In the genomic region with DNA sequence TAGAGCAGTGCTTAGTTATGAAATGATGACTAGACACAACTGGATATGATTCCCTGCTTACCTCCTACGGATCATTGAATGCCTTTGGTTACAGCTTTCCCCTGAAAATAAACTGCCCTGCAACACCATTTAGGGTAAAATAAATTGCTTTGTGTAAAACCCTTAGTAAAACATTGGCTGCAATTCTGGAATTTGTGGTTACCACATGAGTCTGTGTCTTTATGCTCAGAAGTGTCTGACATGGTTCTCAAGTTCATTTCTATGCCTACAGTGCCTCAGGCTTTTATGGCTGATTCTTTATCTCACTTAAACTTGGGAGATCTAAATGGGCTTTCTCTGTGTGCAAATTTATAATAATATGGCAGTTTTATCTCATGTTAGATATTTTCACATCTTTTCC, we compare ENCODE assay signal across 31 mouse cellular contexts. TPM values are rescaled to one million over a fixed set of nuclear protein-coding genes. Genes with fewer than 3 reads are reported as not detected.
"Had no signal": no experiment of that assay in that cellular context is flagged by ENCODE, and none has a peak within 500 bp of the region (broad histone marks: within the 10 kb centered on the region; RNA-seq: fewer than 3 reads in every experiment).

No protein-coding gene starts in this region.

- H3K4me2 ChIP-seq: heart, embryonic 11.5 days; heart, embryonic 13.5 days; heart, embryonic 15.5 days; hindbrain, embryonic 13.5 days; intestine, embryonic 15.5 days; limb, embryonic 12.5 days; liver, embryonic 11.5 days; liver, embryonic 13.5 days; liver, embryonic 15.5 days had no signal

- ATAC-seq: hindbrain, embryonic 16.5 days; inflammation-experienced regulatory T-cells, adult 6 months; intestine, embryonic 15.5 days; intestine, postnatal 0 days; liver, postnatal 0 days had no signal

- H3K27me3 ChIP-seq: heart, embryonic 13.5 days; heart, embryonic 15.5 days; hindbrain, embryonic 13.5 days; intestine, embryonic 15.5 days; limb, embryonic 12.5 days; liver, embryonic 13.5 days; liver, embryonic 15.5 days had no signal

- H3K4me3 ChIP-seq: heart, adult 2 months; heart, embryonic 13.5 days; heart, embryonic 15.5 days; hindbrain, embryonic 10.5 days; hindbrain, embryonic 13.5 days; intestine, embryonic 15.5 days; limb, embryonic 12.5 days; liver, embryonic 13.5 days; liver, embryonic 15.5 days had no signal

- H3K9me3 ChIP-seq: heart, embryonic 13.5 days; heart, embryonic 15.5 days; hindbrain, embryonic 10.5 days; hindbrain, embryonic 13.5 days; intestine, embryonic 15.5 days; limb, embryonic 12.5 days; liver, embryonic 13.5 days; liver, embryonic 15.5 days had no signal

- H3K4me1 ChIP-seq: heart, embryonic 13.5 days; heart, embryonic 15.5 days; hindbrain, embryonic 10.5 days; hindbrain, embryonic 13.5 days; intestine, embryonic 15.5 days; limb, embryonic 12.5 days; liver, embryonic 13.5 days; liver, embryonic 15.5 days had no signal

- DNase-seq: gastrocnemius, postnatal 14 days; gastrocnemius, postnatal 36 days; heart, adult 11 months; heart, adult 2 months; heart, postnatal 14 days; heart, postnatal 4 days; kidney, adult 18-20 months; kidney, adult 8-10 months; kidney, postnatal 10 days; kidney, postnatal 25 days; layer of hippocampus, adult 9-11 months; layer of hippocampus, postnatal 36 days; left cerebral cortex, postnatal 4 days; liver; liver, embryonic 13.5 days; liver, postnatal 0 days had no signal

- H3K36me3 ChIP-seq: heart, embryonic 13.5 days; heart, embryonic 15.5 days; hindbrain, embryonic 10.5 days; hindbrain, embryonic 13.5 days; intestine, embryonic 15.5 days; limb, embryonic 12.5 days; liver, embryonic 13.5 days; liver, embryonic 15.5 days had no signal

- H3K9ac ChIP-seq: heart, embryonic 13.5 days; heart, embryonic 15.5 days; hindbrain, embryonic 13.5 days; intestine, embryonic 15.5 days; limb, embryonic 12.5 days; liver, embryonic 13.5 days; liver, embryonic 15.5 days; liver, postnatal 0 days had no signal

- H3K27ac ChIP-seq: heart, adult 2 months; heart, embryonic 13.5 days; heart, embryonic 15.5 days; hindbrain, embryonic 10.5 days; hindbrain, embryonic 13.5 days; intestine, embryonic 15.5 days; limb, embryonic 12.5 days; liver, embryonic 13.5 days; liver, embryonic 15.5 days had no signal

RNA-seq across cellular contexts. Expression of gene Npsr1, which starts 26.1 kb away (rescaled TPM):
- polyA plus RNA-seq: heart, adult 2 months; heart, embryonic 11.5 days; heart, embryonic 13.5 days; heart, embryonic 15.5 days; heart, postnatal 0 days; hindbrain, embryonic 10.5 days; inflammation-experienced regulatory T-cells, adult 6 months; intestine, embryonic 15.5 days; intestine, postnatal 0 days; large intestine, adult 2 months; limb, embryonic 12.5 days; limb, embryonic 14.5 days; liver, embryonic 11.5 days; liver, embryonic 15.5 days; liver, postnatal 0 days had no signal
